Mouse (Mus musculus) brain, embryonic 14.5 days (tissue): ENCODE measurements around the gene Macf1.

Experiments
- CTCF ChIP-seq: fragments of 200-500 bp; IDR thresholded peaks from 2 replicates; pipeline ENCODE4 v1.5.1; 2012; ENCODE audit warnings: inconsistent platforms, mild to moderate bottlenecking, moderate library complexity, borderline replicate concordance; ENCODE audit not compliant: insufficient read depth, insufficient read length; ENCODE audit errors: extremely low read depth
- POLR2A ChIP-seq: fragments of 200-500 bp; IDR thresholded peaks from 2 replicates; pipeline ENCODE4 v1.6.1; 2012; ENCODE audit warnings: mild to moderate bottlenecking, inconsistent platforms, borderline replicate concordance; ENCODE audit not compliant: poor library complexity, insufficient read depth, insufficient read length, severe bottlenecking; ENCODE audit errors: extremely low read depth

DNA sequence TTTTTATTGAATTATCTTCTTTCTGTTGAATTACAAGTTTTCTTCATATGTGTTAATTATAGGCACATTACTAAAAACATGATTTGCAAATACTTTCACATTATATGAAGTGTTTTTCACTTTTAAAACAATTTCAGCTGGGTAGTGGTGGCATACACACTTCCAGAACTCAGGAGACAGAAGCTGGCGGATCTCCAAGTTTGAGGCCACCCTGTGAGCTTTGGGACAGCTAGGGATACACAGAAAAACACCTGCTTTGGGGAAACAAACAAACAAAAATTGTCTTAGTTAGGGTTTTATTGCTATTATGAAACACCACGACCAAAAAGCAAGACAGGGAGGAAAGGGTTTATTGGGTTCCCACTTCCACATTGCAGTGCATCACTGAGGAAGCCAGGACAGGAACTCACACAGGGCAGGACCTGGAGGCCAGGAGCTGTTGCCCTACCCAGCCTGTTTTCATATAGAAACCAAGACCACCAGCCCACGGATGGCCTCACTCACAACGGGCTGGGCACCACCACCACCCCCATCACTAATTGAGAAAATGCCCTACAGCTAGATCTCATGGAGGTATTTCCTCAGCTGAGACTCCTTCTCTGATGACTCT lies 93.0 kb downstream of the Macf1 start:
- no peak for TF ChIP-seq POLR2A
- no peak for TF ChIP-seq CTCF
